Mouse (Mus musculus) limb, embryonic 15.5 days (tissue): ENCODE data around the gene Krt35. TPM values are rescaled to one million over a fixed set of nuclear protein-coding genes. Genes with fewer than 3 reads are reported as not detected.

ENCODE experiments used
- ATAC-seq: fragments of 200-750 bp; cut with Nextera tagmentation; 2 replicates; pipeline ENCODE4 v1.8.0; 2017; ENCODE audit warnings: low read depth, moderate TSS enrichment; ENCODE audit not compliant: insufficient number of reproducible peaks, low FRiP score, low TSS enrichment
- H3K27ac ChIP-seq: fragments of 300-500 bp; sonication (generic); 2 replicates; pipeline ENCODE4 v1.5.1; 2015; ENCODE audit warnings: moderate library complexity, mild to moderate bottlenecking, inconsistent platforms
- H3K27me3 ChIP-seq: fragments of 300-500 bp; sonication (generic); 2 replicates; pipeline ENCODE4 v1.6.1; 2015; ENCODE audit warnings: inconsistent platforms
- H3K36me3 ChIP-seq: fragments of 300-500 bp; sonication (generic); 2 replicates; pipeline ENCODE4 v1.6.1; 2015; ENCODE audit warnings: inconsistent platforms
- H3K4me1 ChIP-seq: fragments of 300-500 bp; sonication (generic); 2 replicates; pipeline ENCODE4 v1.6.1; 2015; ENCODE audit warnings: inconsistent platforms
- H3K4me2 ChIP-seq: fragments of 300-500 bp; sonication (generic); 2 replicates; pipeline ENCODE4 v1.6.1; 2015; ENCODE audit warnings: mild to moderate bottlenecking, inconsistent platforms
- H3K4me3 ChIP-seq: fragments of 300-500 bp; sonication (generic); 2 replicates; pipeline ENCODE4 v1.5.1; 2015; ENCODE audit warnings: mild to moderate bottlenecking, inconsistent platforms
- H3K9ac ChIP-seq: fragments of 300-500 bp; sonication (generic); 2 replicates; pipeline ENCODE4 v1.6.1; 2015; ENCODE audit warnings: inconsistent platforms
- H3K9me3 ChIP-seq: fragments of 300-500 bp; sonication (generic); 2 replicates; pipeline ENCODE4 v1.6.1; 2016; ENCODE audit warnings: inconsistent platforms
- whole genome bisulfite sequencing: fragments of 180-500 bp; shearing (Covaris S2); methylation state at CpG from one replicate; pipeline ENCODE4 v1.1.7; 2015; 5-methylcytosine and 5-hydroxymethylcytosine counted together
- polyA plus RNA-seq: library from polyadenylated mRNA; unstranded; fragments of >200 nt; fragmentation: Nextera tagmentation; extraction: Ambion mirVana; gene quantifications from 2 replicates; pipeline ENCODE4 v1.2.1, GENCODE M21; 2015

Gene Krt35
- polyA plus RNA-seq, 1 experiment from 2014 or later: 26.4 TPM

- Histone ChIP-seq H3K27ac (no peak overlapping the region), H3K4me1 (no peaks in the 10 kb centered on the region), H3K9me3 (no peaks in the 10 kb centered on the region), H3K4me2 (no peak overlapping the region), H3K4me3 (no peak overlapping the region), H3K36me3 (no peaks in the 10 kb centered on the region), H3K9ac (no peak overlapping the region), H3K27me3 (no peaks in the 10 kb centered on the region)
- ATAC-seq: 0 out of 2 replicates have a peak, but pooled peaks have one; percentile 10
- 78% methylated on average over 11 of the region's 11 CpGs for WGBS
Measured at GRCm38 (mm10) chr11:100112935-100113741, 17.1 kb upstream of the Krt35 start.

- no peak within 1 kb of the TSS for H3K9ac ChIP-seq
- no peaks in the 10 kb centered on the region for H3K9me3 ChIP-seq
- no peaks in the 10 kb centered on the region for H3K27me3 ChIP-seq
- no peaks in the 10 kb centered on the region for H3K36me3 ChIP-seq
- ATAC-seq: no peak
- no peaks in the 10 kb centered on the region for H3K4me1 ChIP-seq
- no peak within 1 kb of the TSS for H3K27ac ChIP-seq
- WGBS: 73% methylated on average over 6 of the region's 6 CpGs
- no peak within 1 kb of the TSS for H3K4me3 ChIP-seq
- no peak within 1 kb of the TSS for H3K4me2 ChIP-seq
Measured at GRCm38 (mm10) chr11:100105576-100106122, 9.6 kb upstream of the Krt35 start, which contains the start of gene Krt36. Gene Krt36, minus strand, starts transcription at chr11:100105626.

- ATAC-seq: no peak
- Histone ChIP-seq H3K9ac (no peak overlapping the region), H3K4me2 (no peak overlapping the region), H3K9me3 (no peaks in the 10 kb centered on the region), H3K36me3 (no peaks in the 10 kb centered on the region), H3K27me3 (no peaks in the 10 kb centered on the region), H3K4me1 (no peaks in the 10 kb centered on the region), H3K27ac (no peak overlapping the region), H3K4me3 (no peak overlapping the region)
- 56% methylated on average over 15 of the region's 15 CpGs for WGBS
Measured at GRCm38 (mm10) chr11:100102693-100103429, 6.8 kb upstream of the Krt35 start.

- H3K4me1 ChIP-seq: no peaks in the 10 kb centered on the region
Measured at GRCm38 (mm10) chr11:100100391-100100790, 4.3 kb upstream of the Krt35 start.

GRCm38 (mm10) chr11:100097819-100098218, 1.8 kb upstream of the Krt35 start:
- no peaks in the 10 kb centered on the region for H3K9me3 ChIP-seq
- 66% methylated on average over 9 of the region's 9 CpGs for WGBS
- H3K4me2 ChIP-seq: no peak overlapping the region
- no peaks in the 10 kb centered on the region for H3K4me1 ChIP-seq
- no peaks in the 10 kb centered on the region for H3K27me3 ChIP-seq
- H3K4me3 ChIP-seq: no peak overlapping the region
- ATAC-seq: no peak
- H3K9ac ChIP-seq: no peak overlapping the region
- no peaks in the 10 kb centered on the region for H3K36me3 ChIP-seq
- H3K27ac ChIP-seq: no peak overlapping the region

More at GRCm38 (mm10) chr11:100100391-100100790, 4.3 kb upstream of the Krt35 start:
- H3K36me3 ChIP-seq: no peaks in the 10 kb centered on the region
- no peak overlapping the region for H3K27ac ChIP-seq
- no peak overlapping the region for H3K4me2 ChIP-seq
- H3K27me3 ChIP-seq: no peaks in the 10 kb centered on the region
- WGBS: 85% methylated on average over 4 of the region's 4 CpGs
- no peaks in the 10 kb centered on the region for H3K9me3 ChIP-seq
- no peak for ATAC-seq
- H3K4me3 ChIP-seq: no peak overlapping the region
- H3K9ac ChIP-seq: no peak overlapping the region

GRCm38 (mm10) chr11:100088378-100089025, 7.5 kb downstream of the Krt35 start:
- 58% methylated on average over 7 of the region's 7 CpGs for WGBS
- ATAC-seq: no peak
- Histone ChIP-seq H3K9ac (no peak overlapping the region), H3K9me3 (no peaks in the 10 kb centered on the region), H3K4me2 (no peak overlapping the region), H3K36me3 (no peaks in the 10 kb centered on the region), H3K27me3 (no peaks in the 10 kb centered on the region), H3K27ac (no peak overlapping the region), H3K4me1 (no peaks in the 10 kb centered on the region), H3K4me3 (no peak overlapping the region)

- H3K27ac ChIP-seq: no peak within 1 kb of the TSS
- no peaks in the 10 kb centered on the region for H3K9me3 ChIP-seq
- H3K36me3 ChIP-seq: no peaks in the 10 kb centered on the region
- ATAC-seq: no peak
- no peak within 1 kb of the TSS for H3K9ac ChIP-seq
- no peak within 1 kb of the TSS for H3K4me2 ChIP-seq
- H3K4me1 ChIP-seq: no peaks in the 10 kb centered on the region
- H3K27me3 ChIP-seq: no peaks in the 10 kb centered on the region
- no peak within 1 kb of the TSS for H3K4me3 ChIP-seq
- 82% methylated on average over 10 of the region's 10 CpGs for WGBS
Measured at GRCm38 (mm10) chr11:100087861-100088260, 8.2 kb downstream of the Krt35 start, which contains the start of gene Krt32. Gene Krt32, minus strand, starts transcription at chr11:100088226.

GRCm38 (mm10) chr11:100073873-100074272, 22.2 kb downstream of the Krt35 start:
- Histone ChIP-seq H3K9me3 (no peaks in the 10 kb centered on the region), H3K36me3 (no peaks in the 10 kb centered on the region), H3K4me2 (no peak overlapping the region), H3K27ac (no peak overlapping the region), H3K4me3 (no peak overlapping the region), H3K9ac (no peak overlapping the region), H3K4me1 (no peaks in the 10 kb centered on the region), H3K27me3 (no peaks in the 10 kb centered on the region)
- WGBS: 45% methylated on average over 1 of the region's 1 CpGs
- no peak for ATAC-seq

- WGBS: 73% methylated on average over 17 of the region's 17 CpGs
- Histone ChIP-seq H3K9me3 (no peaks in the 10 kb centered on the region), H3K4me3 (no peak overlapping the region), H3K4me1 (no peaks in the 10 kb centered on the region), H3K27me3 (no peaks in the 10 kb centered on the region), H3K27ac (0 out of 2 replicates have a peak overlapping the region, but pooled peaks have one; percentile 29), H3K4me2 (no peak overlapping the region), H3K36me3 (no peaks in the 10 kb centered on the region), H3K9ac (no peak overlapping the region)
- no peak; the same call in 1 of the 2 replicates for ATAC-seq
Measured at GRCm38 (mm10) chr11:100067293-100068036, 28.6 kb downstream of the Krt35 start.

- no peaks in the 10 kb centered on the region for H3K27me3 ChIP-seq
- H3K36me3 ChIP-seq: no peaks in the 10 kb centered on the region
- H3K4me3 ChIP-seq: no peak overlapping the region
- WGBS: 65% methylated on average over 12 of the region's 12 CpGs
- H3K4me2 ChIP-seq: no peak overlapping the region
- no peaks in the 10 kb centered on the region for H3K4me1 ChIP-seq
- no peak overlapping the region for H3K27ac ChIP-seq
- no peaks in the 10 kb centered on the region for H3K9me3 ChIP-seq
- no peak for ATAC-seq
- H3K9ac ChIP-seq: no peak overlapping the region
Measured at GRCm38 (mm10) chr11:100066236-100067010, 29.6 kb downstream of the Krt35 start.
